ENCODE assay signal across 11 mouse cellular contexts in the genomic region with DNA sequence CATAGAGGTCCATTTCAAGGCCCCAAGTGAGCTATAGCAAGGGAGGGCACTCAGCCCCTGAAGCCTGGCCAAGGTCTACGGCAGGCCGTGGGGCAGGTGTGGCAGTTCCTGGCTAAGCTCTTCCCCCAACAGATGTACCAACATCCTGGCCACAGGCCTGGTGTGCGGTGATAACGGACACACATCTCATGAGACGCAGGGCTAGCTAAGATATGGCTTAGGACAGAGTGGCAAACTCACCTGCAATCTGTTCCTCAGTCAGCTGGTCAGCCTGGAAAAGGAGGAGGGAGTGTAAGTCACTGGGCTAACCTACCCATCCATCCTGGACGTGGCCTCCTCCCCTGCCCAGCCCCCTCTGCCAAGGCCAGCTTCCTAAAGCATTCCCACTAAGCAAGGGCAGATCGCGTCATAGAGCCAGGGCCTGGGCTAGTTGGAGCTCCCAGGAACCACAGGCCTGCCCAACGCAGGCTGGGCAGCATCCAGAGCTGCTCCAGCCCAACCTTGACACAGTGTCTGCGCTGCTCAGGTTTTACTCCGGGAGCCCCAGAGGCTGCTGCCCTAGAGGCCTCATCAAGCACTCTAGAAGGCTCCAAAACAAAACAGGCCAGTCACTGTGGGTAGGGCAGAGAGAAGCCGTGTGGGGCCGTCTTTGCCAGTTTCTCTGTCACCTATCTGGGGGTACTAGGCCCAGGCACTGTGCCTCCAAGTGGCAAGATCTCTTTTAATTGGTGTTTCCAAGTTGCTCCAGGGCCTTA. TPM values are rescaled to one million over a fixed set of nuclear protein-coding genes. Genes with fewer than 3 reads are reported as not detected.
DNase-seq lines count a peak whose midpoint lies in the region; ATAC-seq and TF ChIP-seq lines count a peak whose summit lies in the region.
"Had no signal": no experiment of that assay in that cellular context is flagged by ENCODE, and none has a peak within 500 bp of the region (broad histone marks: within the 10 kb centered on the region; RNA-seq: fewer than 3 reads in every experiment).

No protein-coding gene starts in this region.

- ATAC-seq in cerebellum, adult (ENCODE audit: insufficient number of reproducible peaks, low FRiP score, low TSS enrichment) = no peak
- ATAC-seq in forebrain, embryonic 13.5 days = no peak
- no peak for ATAC-seq in liver, embryonic 14.5 days (ENCODE audit: insufficient read depth)
- no peak for ATAC-seq in kidney, embryonic 14.5 days (ENCODE audit: low FRiP score, low TSS enrichment)

- 0 out of 4 replicates have a peak, but pooled peaks of 1 of the 2 experiments have one; percentile 19 for TF ChIP-seq EP300 in MEL (IDR thresholded peaks at IDR 0.05; ENCODE audit: low read depth in 1 of 2, low read length in 2 of 2)
- TF ChIP-seq EP300 in liver, embryonic 14.5 days (IDR thresholded peaks at IDR 0.05; ENCODE audit: low read depth) = peak; percentile 57

- 87% methylated on average over 13 of the region's 13 CpGs for WGBS in forebrain, embryonic 13.5 days
- WGBS in liver, embryonic 14.5 days (ENCODE audit: insufficient replicate concordance) = 49% methylated on average over 13 of the region's 13 CpGs
- WGBS in kidney, embryonic 14.5 days = 78% methylated on average over 13 of the region's 13 CpGs

- H3K4me3 ChIP-seq in MEL (ENCODE audit: control insufficient read depth in 1 of 2, insufficient read depth in 1 of 2, low read depth in 2 of 2, low read length in 2 of 2) = no peak overlapping the region
- 0 out of 2 replicates have a peak overlapping the region, but pooled peaks have one; percentile 3 for H3K4me3 ChIP-seq in forebrain, embryonic 13.5 days
- H3K4me3 ChIP-seq in liver, embryonic 14.5 days (ENCODE audit: insufficient read depth in 1 of 2, low read depth in 2 of 2, low read length in 2 of 2) = no peak overlapping the region
- H3K4me3 ChIP-seq in kidney, embryonic 14.5 days (ENCODE audit: low read length) = no peak overlapping the region
- H3K4me3 ChIP-seq: stomach, embryonic 15.5 days had no signal

- no peak overlapping the region for H3K9ac ChIP-seq in MEL (ENCODE audit: control insufficient read depth, low read depth, low read length, poor library complexity, severe bottlenecking)
- H3K9ac ChIP-seq in forebrain, embryonic 13.5 days = peak overlapping the region; percentile 51; the same call in 1 of the 2 replicates
- no peak overlapping the region for H3K9ac ChIP-seq in liver, embryonic 14.5 days (replicated peaks)
- H3K9ac ChIP-seq in kidney, embryonic 14.5 days (ENCODE audit: low read depth, low read length) = no peak overlapping the region
- H3K9ac ChIP-seq: stomach, embryonic 15.5 days had no signal

- no peak overlapping the region for H3K27ac ChIP-seq in MEL (ENCODE audit: control insufficient read depth, low read depth, low read length)
- no peak overlapping the region; the same call in 1 of the 2 replicates for H3K27ac ChIP-seq in forebrain, embryonic 13.5 days
- no peak overlapping the region for H3K27ac ChIP-seq in liver, embryonic 14.5 days
- no peak overlapping the region for H3K27ac ChIP-seq in kidney, embryonic 14.5 days (ENCODE audit: low read depth, low read length)
- H3K27ac ChIP-seq: stomach, embryonic 15.5 days had no signal

- peaks cover 43% of the 10 kb centered on the region for H3K79me2 ChIP-seq in MEL (ENCODE audit: control insufficient read depth, insufficient read depth, low read length, poor library complexity)

- TF ChIP-seq RAD21 in MEL (IDR thresholded peaks at IDR 0.05; ENCODE audit: low read depth, low read length) = no peak

- H3K36me3 ChIP-seq in MEL (ENCODE audit: control insufficient read depth in 1 of 2, insufficient read depth in 2 of 2, low read length in 2 of 2) = peaks cover 0 to 10% of the 10 kb centered on the region in 2 experiments; a peak in 2 of 4 replicates
- peaks cover 57% of the 10 kb centered on the region for H3K36me3 ChIP-seq in forebrain, embryonic 13.5 days (ENCODE audit: poor library complexity, severe bottlenecking)
- peaks cover 37% of the 10 kb centered on the region for H3K36me3 ChIP-seq in liver, embryonic 14.5 days (replicated peaks; ENCODE audit: control insufficient read depth, insufficient read depth, low read depth)
- peaks cover 56% of the 10 kb centered on the region for H3K36me3 ChIP-seq in kidney, embryonic 14.5 days (ENCODE audit: control insufficient read depth, insufficient read depth, low read length)

- no peaks in the 10 kb centered on the region for H3K27me3 ChIP-seq in MEL (ENCODE audit: control insufficient read depth in 1 of 2, insufficient read depth in 2 of 2, low read length in 2 of 2)
- no peaks in the 10 kb centered on the region for H3K27me3 ChIP-seq in forebrain, embryonic 13.5 days
- H3K27me3 ChIP-seq in liver, embryonic 14.5 days (ENCODE audit: control insufficient read depth, insufficient read depth, low read length) = no peaks in the 10 kb centered on the region
- H3K27me3 ChIP-seq in kidney, embryonic 14.5 days (ENCODE audit: control insufficient read depth, insufficient read depth, low read length) = no peaks in the 10 kb centered on the region
- H3K27me3 ChIP-seq: CH12.LX; stomach, embryonic 15.5 days had no signal

- H3K4me2 ChIP-seq in forebrain, embryonic 13.5 days = peak overlapping the region; percentile 42
- H3K4me2 ChIP-seq in liver, embryonic 14.5 days (ENCODE audit: low read depth) = no peak overlapping the region
- H3K4me2 ChIP-seq in kidney, embryonic 14.5 days (replicated peaks; ENCODE audit: low read depth, low read length) = no peak overlapping the region; the same call in 1 of the 2 replicates
- H3K4me2 ChIP-seq: stomach, embryonic 15.5 days had no signal

- no peaks in the 10 kb centered on the region for H3K9me3 ChIP-seq in MEL (replicated peaks; ENCODE audit: insufficient read depth, low read length)
- H3K9me3 ChIP-seq in forebrain, embryonic 13.5 days (replicated peaks) = no peaks in the 10 kb centered on the region
- H3K9me3 ChIP-seq in liver, embryonic 14.5 days (ENCODE audit: control insufficient read depth, low read length) = no peaks in the 10 kb centered on the region
- no peaks in the 10 kb centered on the region for H3K9me3 ChIP-seq in kidney, embryonic 14.5 days (ENCODE audit: control insufficient read depth, low read length)
- H3K9me3 ChIP-seq: stomach, embryonic 15.5 days had no signal

- DNase-seq in cerebellum, adult 9-10 months = peak; percentile 60
- DNase-seq in MEL (ENCODE audit: low read depth, low spot score) = no peak
- peak in 1 of 3 experiments; percentile 54 for DNase-seq in liver, embryonic 14.5 days (ENCODE audit: low read depth in 3 of 3, low spot score in 3 of 3)
- DNase-seq in gastrocnemius, postnatal 25 days = no peak
- no peak for DNase-seq in left cerebral cortex, adult 11 months (ENCODE audit: low spot score)

- no peak for TF ChIP-seq CTCF in MEL (IDR thresholded peaks at IDR 0.05 in 2 of 3, conservative IDR thresholded peaks at IDR 0.05 in 1 of 3; ENCODE audit: control insufficient read depth in 1 of 3, insufficient read depth in 1 of 3, low read depth in 2 of 3, low read length in 3 of 3, poor library complexity in 1 of 3, severe bottlenecking in 1 of 3)
- no peak for TF ChIP-seq CTCF in liver, embryonic 14.5 days (IDR thresholded peaks at IDR 0.05; ENCODE audit: low read depth)

- TF ChIP-seq POLR2A in MEL (IDR thresholded peaks at IDR 0.05; ENCODE audit: control insufficient read depth in 1 of 2, insufficient read depth in 1 of 2, low read depth in 1 of 2, low read length in 2 of 2, poor library complexity in 1 of 2) = no peak; a peak in 1 of 4 replicates

- peaks cover 0 to 10% of the 10 kb centered on the region in 2 experiments; a peak in 3 of 4 replicates for H3K4me1 ChIP-seq in MEL (ENCODE audit: control insufficient read depth in 1 of 2, insufficient read depth in 2 of 2, low read length in 2 of 2)
- peaks cover 50% of the 10 kb centered on the region for H3K4me1 ChIP-seq in forebrain, embryonic 13.5 days
- H3K4me1 ChIP-seq in liver, embryonic 14.5 days (replicated peaks; ENCODE audit: control insufficient read depth in 2 of 2, insufficient read depth in 2 of 2, low read length in 1 of 2) = peaks cover 15 to 28% of the 10 kb centered on the region in 2 experiments
- peaks cover 38% of the 10 kb centered on the region for H3K4me1 ChIP-seq in kidney, embryonic 14.5 days (ENCODE audit: control insufficient read depth, insufficient read depth, low read length)

RNA-seq across cellular contexts. Expression of a gene that starts 4.3 kb away (rescaled TPM):
- total RNA-seq in MEL (2012; rRNA removed) = 450 and 482 TPM in 2 replicates
- 1,000 to 10,000 TPM in 1 of 2 experiments, 100 to 1,000 TPM in 1; 515 to 1,030 TPM for polyA plus RNA-seq in MEL (2012; ENCODE audit: insufficient read depth in 1 of 2, insufficient read length in 2 of 2, low read depth in 1 of 2, low replicate concordance in 2 of 2, missing spikeins in 1 of 2)
- 271 and 296 TPM in 2 replicates for polyA plus RNA-seq in forebrain, embryonic 13.5 days (2015; fragmentation: Nextera tagmentation; extraction: Ambion mirVana)
- 72.2 and 90.3 TPM in 2 replicates for polyA plus RNA-seq in liver, embryonic 14.5 days (2012; rRNA removed)
- 115 and 122 TPM in 2 replicates for polyA plus RNA-seq in liver, embryonic 14.5 days (2014; fragmentation: Nextera tagmentation; extraction: Ambion mirVana)
- 100 to 1,000 TPM; 257 to 291 TPM for total RNA-seq in gastrocnemius, postnatal 25 days (2021)
- polyA plus RNA-seq in kidney, embryonic 14.5 days (2014; fragmentation: Nextera tagmentation; extraction: Ambion mirVana) = 156 and 198 TPM in 2 replicates

RNA-seq across cellular contexts. Expression of a gene that starts 13.3 kb away (rescaled TPM):
- 19.6 and 22.8 TPM in 2 replicates for total RNA-seq in MEL (2012; rRNA removed)
- polyA plus RNA-seq in MEL (2012; ENCODE audit: insufficient read depth in 1 of 2, insufficient read length in 2 of 2, low read depth in 1 of 2, low replicate concordance in 2 of 2, missing spikeins in 1 of 2) = 10 to 100 TPM in 1 of 2 experiments, not detected in 1; 23.7 TPM
- polyA plus RNA-seq in forebrain, embryonic 13.5 days (2015; fragmentation: Nextera tagmentation; extraction: Ambion mirVana) = 0.14 and 0.37 TPM in 2 replicates
- polyA plus RNA-seq in liver, embryonic 14.5 days (2012; rRNA removed) = 0.84 and 0.87 TPM in 2 replicates
- polyA plus RNA-seq in liver, embryonic 14.5 days (2014; fragmentation: Nextera tagmentation; extraction: Ambion mirVana) = 0.88 and 1.2 TPM in 2 replicates
- 1 to 10 TPM in 1 of 2 experiments, under 1 TPM in 1; 0.97 to 1.3 TPM for total RNA-seq in gastrocnemius, postnatal 25 days (2021)
- polyA plus RNA-seq in kidney, embryonic 14.5 days (2014; fragmentation: Nextera tagmentation; extraction: Ambion mirVana) = 0.67 and 1.4 TPM in 2 replicates

RNA-seq across cellular contexts. Expression of a gene that starts 24.9 kb away (rescaled TPM):
- not detected in 2 replicates for total RNA-seq in MEL (2012; rRNA removed)
- polyA plus RNA-seq in MEL (2012; ENCODE audit: insufficient read depth in 1 of 2, insufficient read length in 2 of 2, low read depth in 1 of 2, low replicate concordance in 2 of 2, missing spikeins in 1 of 2) = under 1 TPM in 1 of 2 experiments, not detected in 1; 0.07 TPM
- polyA plus RNA-seq in forebrain, embryonic 13.5 days (2015; fragmentation: Nextera tagmentation; extraction: Ambion mirVana) = 59.5 and 78.0 TPM in 2 replicates
- polyA plus RNA-seq in liver, embryonic 14.5 days (2012; rRNA removed) = 0.04 and 0.08 TPM in 2 replicates
- 0.08 and 0.14 TPM in 2 replicates for polyA plus RNA-seq in liver, embryonic 14.5 days (2014; fragmentation: Nextera tagmentation; extraction: Ambion mirVana)
- total RNA-seq in gastrocnemius, postnatal 25 days (2021) = 1 to 10 TPM; 2.3 to 3.3 TPM
- 2.5 and 5.5 TPM in 2 replicates for polyA plus RNA-seq in kidney, embryonic 14.5 days (2014; fragmentation: Nextera tagmentation; extraction: Ambion mirVana)
- total RNA-seq: common myeloid progenitor, adult 5-6 weeks had no signal

RNA-seq across cellular contexts. Expression of a gene that starts 28.0 kb away (rescaled TPM):
- 0.39 TPM in 1 of 2 replicates, not detected in the other for total RNA-seq in MEL (2012; rRNA removed)
- polyA plus RNA-seq in MEL (2012; ENCODE audit: insufficient read depth in 1 of 2, insufficient read length in 2 of 2, low read depth in 1 of 2, low replicate concordance in 2 of 2, missing spikeins in 1 of 2) = 1 to 10 TPM in 1 of 2 experiments, not detected in 1; 2.2 TPM
- polyA plus RNA-seq in forebrain, embryonic 13.5 days (2015; fragmentation: Nextera tagmentation; extraction: Ambion mirVana) = 9.2 and 18.2 TPM in 2 replicates
- polyA plus RNA-seq in liver, embryonic 14.5 days (2012; rRNA removed) = 0.44 and 0.47 TPM in 2 replicates
- polyA plus RNA-seq in liver, embryonic 14.5 days (2014; fragmentation: Nextera tagmentation; extraction: Ambion mirVana) = not detected in 2 replicates
- total RNA-seq in gastrocnemius, postnatal 25 days (2021) = not detected
- 7.5 TPM in 2 replicates for polyA plus RNA-seq in kidney, embryonic 14.5 days (2014; fragmentation: Nextera tagmentation; extraction: Ambion mirVana)
- total RNA-seq: common myeloid progenitor, adult 5-6 weeks had no signal

RNA-seq across cellular contexts. Expression of a gene that starts 39.9 kb away (rescaled TPM):
- 0.19 and 0.23 TPM in 2 replicates for total RNA-seq in MEL (2012; rRNA removed)
- polyA plus RNA-seq in MEL (2012; ENCODE audit: insufficient read depth in 1 of 2, insufficient read length in 2 of 2, low read depth in 1 of 2, low replicate concordance in 2 of 2, missing spikeins in 1 of 2) = under 1 TPM in 1 of 2 experiments, not detected in 1; 0.53 TPM
- polyA plus RNA-seq in forebrain, embryonic 13.5 days (2015; fragmentation: Nextera tagmentation; extraction: Ambion mirVana) = 37.0 and 40.8 TPM in 2 replicates
- 0.01 and 0.03 TPM in 2 replicates for polyA plus RNA-seq in liver, embryonic 14.5 days (2012; rRNA removed)
- polyA plus RNA-seq in liver, embryonic 14.5 days (2014; fragmentation: Nextera tagmentation; extraction: Ambion mirVana) = 0.03 TPM in 1 of 2 replicates, not detected in the other
- not detected for total RNA-seq in gastrocnemius, postnatal 25 days (2021)
- 0.51 and 0.74 TPM in 2 replicates for polyA plus RNA-seq in kidney, embryonic 14.5 days (2014; fragmentation: Nextera tagmentation; extraction: Ambion mirVana)

Comparison
In these comparisons a context has a peak if more than half of its experiments do, and no peak if none do; other contexts are left out.
1. RNA of a gene that starts 13.3 kb away (polyA plus RNA-seq): 23.7 TPM in MEL; 0.67 to 1.4 TPM in kidney, embryonic 14.5 days, 0.84 to 1.2 TPM in liver, embryonic 14.5 days and 0.14 to 0.37 TPM in forebrain, embryonic 13.5 days; every median in the first group is over 10 times any median in the second.